ENCODE assay signal across 8 mouse cellular contexts in genomic region chr13:78209611-78210028, GRCm38 (mm10). TPM values are rescaled to one million over a fixed set of nuclear protein-coding genes. Genes with fewer than 3 reads are reported as not detected.
A peak's percentile ranks its signal among the peaks of the same experiment; 100 is the strongest.
DNase-seq lines count a peak whose midpoint lies in the region; ATAC-seq and TF ChIP-seq lines count a peak whose summit lies in the region.

No protein-coding gene starts in this region.

- H3K4me1 ChIP-seq in heart, embryonic 14.5 days (ENCODE audit: control insufficient read depth in 2 of 2, insufficient read depth in 2 of 2, low read length in 2 of 2), result peaks cover 6 to 10% of the 10 kb centered on the region in 2 experiments; a peak in 3 of 4 replicates
- H3K4me1 ChIP-seq in brown adipose tissue, adult 24 weeks (ENCODE audit: control insufficient read depth, insufficient read depth, insufficient read length, low read length), result no peaks in the 10 kb centered on the region; the same call in 1 of the 2 replicates
- H3K4me1 ChIP-seq in forebrain, postnatal 0 days (ENCODE audit: insufficient read depth), result peaks cover 32% of the 10 kb centered on the region
- no peaks in the 10 kb centered on the region for H3K4me1 ChIP-seq in liver, postnatal 0 days (ENCODE audit: insufficient read depth)

- no peak for ATAC-seq in heart, embryonic 14.5 days (ENCODE audit: insufficient number of reproducible peaks, insufficient read depth, low FRiP score, low read depth)
- ATAC-seq in forebrain, postnatal 0 days, result peak; percentile 28
- ATAC-seq in liver, postnatal 0 days, result no peak

- H3K27ac ChIP-seq in heart, embryonic 14.5 days (replicated peaks in 1 of 2; ENCODE audit: control insufficient read depth in 1 of 2, insufficient read depth in 1 of 2, low read depth in 2 of 2, low read length in 2 of 2), result no peak overlapping the region
- no peak overlapping the region for H3K27ac ChIP-seq in brown adipose tissue, adult 24 weeks (replicated peaks; ENCODE audit: low read depth, low read length)
- H3K27ac ChIP-seq in forebrain, postnatal 0 days (ENCODE audit: low read depth, low read length), result peak overlapping the region; percentile 81
- H3K27ac ChIP-seq in liver, postnatal 0 days (ENCODE audit: low read depth), result no peak overlapping the region

- no peak for DNase-seq in heart, postnatal 36 days
- DNase-seq in forebrain, postnatal 0 days, result peak; percentile 78
- DNase-seq in liver, postnatal 0 days, result no peak
- DNase-seq in spleen, adult 18-20 months, result no peak
- no peak for DNase-seq in frontal cortex, adult 2 months (ENCODE audit: extremely low spot score in 1 of 2, low spot score in 1 of 2)
- DNase-seq in cerebellum, adult 9-10 months, result no peak

- intact Hi-C loops in heart, postnatal 36 days (cut with DNase I), result loop anchor here (10.0 kb wide), 3 partner anchors 435 to 1075 kb away; partner anchors contain the start of genes 2210408I21Rik and Slf1

- peak overlapping the region; percentile 84 for H3K4me2 ChIP-seq in heart, embryonic 14.5 days (ENCODE audit: low read length)
- H3K4me2 ChIP-seq in forebrain, postnatal 0 days (ENCODE audit: low read depth), result peak overlapping the region; percentile 87
- H3K4me2 ChIP-seq in liver, postnatal 0 days (ENCODE audit: low read depth, low read length), result peak overlapping the region; percentile 55

- 4% methylated on average over 12 of the region's 12 CpGs for WGBS in heart, embryonic 14.5 days
- 4% methylated on average over 12 of the region's 12 CpGs for WGBS in forebrain, postnatal 0 days
- 2% methylated on average over 12 of the region's 12 CpGs for WGBS in liver, postnatal 0 days (ENCODE audit: insufficient replicate concordance)

- peak overlapping the region; percentile 6; the same call in 1 of the 2 replicates for H3K9ac ChIP-seq in heart, embryonic 14.5 days (ENCODE audit: low read length)
- H3K9ac ChIP-seq in forebrain, postnatal 0 days, result peak overlapping the region; percentile 56
- no peak overlapping the region for H3K9ac ChIP-seq in liver, postnatal 0 days (replicated peaks)

- TF ChIP-seq EP300 in liver, postnatal 0 days (IDR thresholded peaks at IDR 0.05; ENCODE audit: low read depth), result no peak

- peaks cover 49% of the 10 kb centered on the region for H3K27me3 ChIP-seq in heart, embryonic 14.5 days (ENCODE audit: control insufficient read depth, insufficient read depth, low read length)
- H3K27me3 ChIP-seq in forebrain, postnatal 0 days (ENCODE audit: insufficient read depth, low read length), result no peaks in the 10 kb centered on the region
- H3K27me3 ChIP-seq in liver, postnatal 0 days (ENCODE audit: insufficient read depth, low read length), result peaks cover 63% of the 10 kb centered on the region

- H3K36me3 ChIP-seq in heart, embryonic 14.5 days (ENCODE audit: control insufficient read depth, insufficient read depth, low read length), result no peaks in the 10 kb centered on the region
- H3K36me3 ChIP-seq in forebrain, postnatal 0 days (ENCODE audit: insufficient read depth), result no peaks in the 10 kb centered on the region
- H3K36me3 ChIP-seq in liver, postnatal 0 days (replicated peaks; ENCODE audit: insufficient read depth, low read length), result no peaks in the 10 kb centered on the region

- H3K9me3 ChIP-seq in heart, embryonic 14.5 days (ENCODE audit: control insufficient read depth, low read length), result no peaks in the 10 kb centered on the region
- no peaks in the 10 kb centered on the region for H3K9me3 ChIP-seq in forebrain, postnatal 0 days (ENCODE audit: low read length)
- no peaks in the 10 kb centered on the region for H3K9me3 ChIP-seq in liver, postnatal 0 days (ENCODE audit: low read length)

- no peak for TF ChIP-seq CTCF in forebrain, postnatal 0 days (IDR thresholded peaks at IDR 0.05; ENCODE audit: low read depth)
- TF ChIP-seq CTCF in liver, postnatal 0 days (IDR thresholded peaks at IDR 0.05; ENCODE audit: low read depth), result no peak

- peak overlapping the region; percentile 34 to 40 for H3K4me3 ChIP-seq in heart, embryonic 14.5 days (ENCODE audit: control insufficient read depth in 1 of 2, insufficient read depth in 1 of 2, low read depth in 1 of 2, low read length in 2 of 2)
- peak overlapping the region; percentile 32 for H3K4me3 ChIP-seq in brown adipose tissue, adult 24 weeks (ENCODE audit: insufficient read depth, low read depth, low read length)
- H3K4me3 ChIP-seq in forebrain, postnatal 0 days (ENCODE audit: low read depth, low read length), result peak overlapping the region; percentile 35
- H3K4me3 ChIP-seq in liver, postnatal 0 days (ENCODE audit: low read depth, low read length), result peak overlapping the region; percentile 24; the same call in 1 of the 2 replicates

RNA-seq across cellular contexts. Expression of gene Nr2f1, which starts 10.1 kb away (rescaled TPM):
- 5.6 and 8.3 TPM in 2 replicates for polyA plus RNA-seq in heart, embryonic 14.5 days (2014; fragmentation: Nextera tagmentation; extraction: Ambion mirVana)
- total RNA-seq in heart, postnatal 36 days (2021), result 1 to 10 TPM; 3.8 to 4.1 TPM
- 1.1 and 1.2 TPM in 2 replicates for polyA plus RNA-seq in brown adipose tissue, adult 24 weeks (2012; ENCODE audit: insufficient read depth, insufficient read length, missing spikeins)
- 161 and 250 TPM in 2 replicates for total RNA-seq in forebrain, postnatal 0 days (2014; rRNA removed)
- 72.9 and 89.1 TPM in 2 replicates for polyA plus RNA-seq in forebrain, postnatal 0 days (2015; fragmentation: Nextera tagmentation; extraction: Ambion mirVana)
- 0.36 and 0.52 TPM in 2 replicates for polyA plus RNA-seq in liver, postnatal 0 days (2015; fragmentation: Nextera tagmentation; extraction: Ambion mirVana)
- 115 and 123 TPM in 2 replicates for polyA plus RNA-seq in frontal cortex, adult 2 months (2012; rRNA removed)
